Mouse (Mus musculus): ENCODE data around the gene Pvalb.

DNA sequence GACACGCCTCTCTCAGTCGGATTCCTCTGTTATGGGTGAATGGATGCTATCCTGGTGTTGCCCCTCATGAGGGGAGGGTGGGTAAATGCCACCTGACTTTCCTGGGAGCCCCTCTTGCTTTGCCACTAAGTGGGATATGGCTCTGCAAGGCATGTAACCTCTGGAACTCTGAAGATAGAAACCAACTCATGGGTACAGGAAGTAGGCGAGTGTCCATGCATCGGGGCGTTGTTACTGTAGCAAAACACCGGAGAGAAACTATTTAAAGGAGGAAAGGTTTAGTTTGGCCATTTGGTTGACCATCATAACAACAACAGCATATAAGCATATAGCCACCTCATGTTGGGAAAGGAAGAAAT lies 31.3 kb downstream of the Pvalb start:
- TF ChIP-seq CTCF (IDR thresholded peaks at IDR 0.05; ENCODE audit: low read depth) (no peak), EP300 (optimal IDR thresholded peaks at IDR 0.05) (no peak)
